Mouse (Mus musculus): ENCODE results near the gene Ube2h.
A peak's percentile ranks its signal among the peaks of the same experiment; 100 is the strongest.
"Not testable (repeated sequence)": the region's sequence is repeated elsewhere in the genome, so short reads cannot be mapped to it uniquely, and the experiment has no call there.

Gene Ube2h

GRCm38 (mm10) chr6:30304399-30304917, at the start of gene Ube2h:
TSS of gene Ube2h (minus strand) at chr6:30304539.
- DNase-seq (ENCODE audit: low read depth in 2 of 2, low spot score in 2 of 2), result peak; percentile 99 to 100

- DNase-seq (ENCODE audit: low read depth in 2 of 2, low spot score in 2 of 2), result no peak
These were observed 49.3 kb upstream of the Ube2h start for GRCm38 (mm10) chr6:30353661-30354060.

DNA sequence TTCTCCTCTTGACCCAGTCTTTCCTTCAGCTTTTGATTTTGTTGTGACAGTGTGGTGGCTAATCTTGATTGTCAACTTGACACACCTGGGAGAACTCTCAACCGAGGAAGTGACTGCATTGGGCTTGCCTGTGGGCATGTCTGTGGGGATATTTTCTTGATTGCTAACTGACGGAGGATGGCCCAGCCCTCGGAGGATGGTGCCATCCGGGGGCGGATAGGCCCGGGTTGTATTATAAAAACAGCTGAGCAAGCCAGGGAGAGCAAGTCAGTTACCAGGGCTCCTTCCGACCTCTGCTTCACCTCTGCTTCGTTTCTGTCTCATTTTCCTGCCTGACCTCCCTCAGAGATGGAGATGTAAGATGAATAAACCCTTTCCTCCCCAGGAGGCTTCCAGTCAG, 48.4 kb upstream of the Ube2h start:
- DNase-seq (ENCODE audit: low read depth in 2 of 2, low spot score in 2 of 2), result peak in 1 of 2 experiments; percentile 48

GRCm38 (mm10) chr6:30351290-30351689, 47.0 kb upstream of the Ube2h start:
- peak; percentile 49 to 71 for DNase-seq (ENCODE audit: low read depth in 2 of 2, low spot score in 2 of 2)

DNA sequence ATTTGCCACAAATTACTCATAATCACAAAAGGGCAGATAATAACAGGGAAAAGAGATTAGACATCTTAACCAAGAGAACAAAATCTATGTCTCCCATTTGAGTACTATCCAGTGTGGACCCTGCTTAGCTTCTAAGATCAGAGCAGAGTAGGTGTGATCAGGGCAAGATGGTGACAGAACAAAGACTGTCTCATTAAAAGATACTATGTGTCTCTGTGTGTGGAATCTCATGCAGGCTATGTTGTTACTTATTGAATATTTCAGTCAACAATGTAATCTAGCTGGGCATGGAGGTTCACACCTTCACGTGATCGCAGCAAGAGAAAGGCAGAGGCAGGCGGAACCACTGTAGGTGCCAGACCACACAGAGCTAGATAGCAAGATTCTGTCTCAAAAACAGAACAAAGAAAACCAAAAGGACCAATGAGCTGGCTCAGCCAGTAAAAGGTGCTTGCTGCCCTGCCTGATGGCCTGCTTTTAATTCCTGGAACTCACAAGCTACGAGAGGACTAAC, 43.0 kb upstream of the Ube2h start:
- DNase-seq (ENCODE audit: low read depth in 2 of 2, low spot score in 2 of 2), result no peak

- DNase-seq (ENCODE audit: low read depth in 2 of 2, low spot score in 2 of 2), result no peak
These were observed 42.4 kb upstream of the Ube2h start for GRCm38 (mm10) chr6:30346737-30347136.

DNA sequence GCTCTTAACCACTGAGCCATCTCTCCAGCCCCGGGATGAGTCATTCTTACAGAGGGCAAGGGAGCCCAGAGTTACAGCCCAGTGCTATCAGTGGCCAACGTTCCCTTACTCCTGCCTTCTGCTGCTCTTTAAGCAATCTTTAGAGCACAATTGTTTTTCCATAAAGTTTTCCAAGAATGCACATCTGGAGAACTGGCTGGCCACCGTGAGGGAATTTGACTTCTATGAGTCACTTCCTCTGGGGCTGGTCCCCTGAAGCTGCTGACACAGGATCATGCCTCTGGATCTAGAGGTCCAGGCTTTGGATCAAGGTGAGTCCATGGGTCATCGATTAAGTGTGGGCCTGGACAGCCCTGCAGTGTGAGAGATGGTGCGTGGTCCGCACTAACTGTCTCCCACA, 39.7 kb upstream of the Ube2h start:
- no peak for DNase-seq (ENCODE audit: low read depth in 2 of 2, low spot score in 2 of 2)

- DNase-seq (ENCODE audit: low read depth in 2 of 2, low spot score in 2 of 2), result peak in 1 of 2 experiments; percentile 40
These were observed 36.0 kb upstream of the Ube2h start for GRCm38 (mm10) chr6:30340231-30340873.

GRCm38 (mm10) chr6:30336912-30337311, 32.6 kb upstream of the Ube2h start:
- peak; percentile 65 to 70 for DNase-seq (ENCODE audit: low read depth in 2 of 2, low spot score in 2 of 2)

DNA sequence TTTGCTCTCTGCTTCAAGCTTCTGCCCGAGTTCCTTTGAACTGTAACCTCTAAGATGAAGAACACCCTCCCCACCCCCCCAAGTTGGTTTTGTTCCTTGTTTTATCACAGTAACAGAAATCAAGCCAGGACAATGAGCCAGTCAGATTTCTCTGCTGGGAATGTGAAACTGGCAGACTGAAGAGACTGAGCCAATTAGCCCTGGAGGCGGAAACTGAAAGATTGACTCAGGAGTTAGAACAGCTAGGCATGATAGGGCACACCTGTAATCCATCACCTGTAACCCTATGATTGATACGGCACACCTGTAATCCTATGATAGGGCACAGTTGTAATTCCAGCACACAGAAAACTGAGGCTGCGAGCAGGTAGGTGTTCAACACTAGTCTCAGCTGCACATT, 27.9 kb upstream of the Ube2h start:
- DNase-seq (ENCODE audit: low read depth in 2 of 2, low spot score in 2 of 2), result no peak

DNA sequence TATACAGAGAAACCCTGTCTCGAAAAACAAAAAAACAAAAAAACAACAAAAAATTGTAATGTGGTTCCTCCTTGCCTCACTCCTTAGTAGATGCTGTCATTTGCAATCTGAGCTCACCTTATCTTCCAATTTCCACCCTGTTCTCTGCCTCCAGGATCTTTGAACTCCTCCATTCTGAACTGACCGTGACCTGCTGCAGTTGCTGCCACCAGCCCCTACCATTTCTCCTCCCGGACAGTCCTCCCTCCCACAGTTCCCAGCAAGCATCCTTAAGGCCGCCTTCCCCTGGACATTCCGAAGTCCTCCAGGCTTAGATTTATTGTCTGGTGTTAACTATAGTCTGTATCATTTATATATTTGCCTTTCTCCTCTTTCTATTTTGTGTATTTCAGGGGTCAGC, 26.4 kb upstream of the Ube2h start:
- DNase-seq (ENCODE audit: low read depth in 2 of 2, low spot score in 2 of 2), result no peak

- peak in 1 of 2 experiments; percentile 50 for DNase-seq (ENCODE audit: low read depth in 2 of 2, low spot score in 2 of 2)
These were observed 21.7 kb upstream of the Ube2h start for GRCm38 (mm10) chr6:30325932-30326501.

DNA sequence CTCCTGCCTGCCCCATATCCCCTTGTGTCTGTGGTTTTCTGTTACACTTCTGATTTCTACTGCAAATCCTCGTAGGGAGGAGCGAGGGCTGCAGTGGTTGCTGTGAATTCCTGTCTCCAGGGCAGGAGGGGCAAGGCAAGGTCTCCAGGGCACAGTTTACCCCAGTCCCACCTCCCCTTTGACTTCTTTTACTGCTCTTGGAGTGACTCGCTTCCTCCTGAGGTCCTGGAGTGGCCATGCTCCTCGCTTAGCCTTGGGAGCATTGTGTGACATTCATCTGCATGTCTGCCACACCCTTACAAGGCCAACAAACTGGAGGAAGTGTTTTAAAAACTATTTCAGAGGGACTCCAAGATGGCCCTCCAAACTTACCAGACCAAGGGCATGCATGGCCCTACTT, 16.7 kb upstream of the Ube2h start:
- DNase-seq (ENCODE audit: low read depth in 2 of 2, low spot score in 2 of 2), result no peak

- DNase-seq (ENCODE audit: low read depth in 2 of 2, low spot score in 2 of 2), result no peak
These were observed 14.9 kb upstream of the Ube2h start for GRCm38 (mm10) chr6:30319216-30319615.

GRCm38 (mm10) chr6:30312006-30312405, 7.7 kb upstream of the Ube2h start:
- DNase-seq (ENCODE audit: low read depth in 2 of 2, low spot score in 2 of 2), result peak in 1 of 2 experiments; percentile 36

GRCm38 (mm10) chr6:30308751-30309150, 4.4 kb upstream of the Ube2h start:
- no peak for DNase-seq (ENCODE audit: low read depth in 2 of 2, low spot score in 2 of 2)

DNA sequence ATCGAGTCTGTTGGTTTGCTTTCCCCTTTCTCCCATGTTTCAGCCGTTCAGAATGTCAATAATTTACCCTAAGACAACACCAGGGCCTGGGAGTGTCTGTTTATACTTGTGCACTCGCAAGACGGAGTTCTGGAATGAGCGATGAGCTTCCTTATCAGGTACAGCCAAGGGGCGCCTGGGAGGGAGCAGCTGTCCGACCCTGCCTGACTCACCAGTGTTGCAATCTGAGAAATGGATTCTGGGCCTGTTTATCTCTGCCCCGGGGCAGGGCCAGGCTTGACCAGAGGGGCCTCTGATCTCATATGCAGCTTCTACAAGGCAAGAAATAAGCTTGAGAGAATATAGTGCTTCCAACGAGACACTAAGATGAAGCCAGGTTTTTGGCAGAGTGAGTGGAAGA, 3.4 kb upstream of the Ube2h start:
- no peak for DNase-seq (ENCODE audit: low read depth in 2 of 2, low spot score in 2 of 2)

GRCm38 (mm10) chr6:30303771-30304398, 454 bp downstream of the Ube2h start:
- not testable (repeated sequence) for DNase-seq (ENCODE audit: low read depth in 2 of 2, low spot score in 2 of 2)

DNA sequence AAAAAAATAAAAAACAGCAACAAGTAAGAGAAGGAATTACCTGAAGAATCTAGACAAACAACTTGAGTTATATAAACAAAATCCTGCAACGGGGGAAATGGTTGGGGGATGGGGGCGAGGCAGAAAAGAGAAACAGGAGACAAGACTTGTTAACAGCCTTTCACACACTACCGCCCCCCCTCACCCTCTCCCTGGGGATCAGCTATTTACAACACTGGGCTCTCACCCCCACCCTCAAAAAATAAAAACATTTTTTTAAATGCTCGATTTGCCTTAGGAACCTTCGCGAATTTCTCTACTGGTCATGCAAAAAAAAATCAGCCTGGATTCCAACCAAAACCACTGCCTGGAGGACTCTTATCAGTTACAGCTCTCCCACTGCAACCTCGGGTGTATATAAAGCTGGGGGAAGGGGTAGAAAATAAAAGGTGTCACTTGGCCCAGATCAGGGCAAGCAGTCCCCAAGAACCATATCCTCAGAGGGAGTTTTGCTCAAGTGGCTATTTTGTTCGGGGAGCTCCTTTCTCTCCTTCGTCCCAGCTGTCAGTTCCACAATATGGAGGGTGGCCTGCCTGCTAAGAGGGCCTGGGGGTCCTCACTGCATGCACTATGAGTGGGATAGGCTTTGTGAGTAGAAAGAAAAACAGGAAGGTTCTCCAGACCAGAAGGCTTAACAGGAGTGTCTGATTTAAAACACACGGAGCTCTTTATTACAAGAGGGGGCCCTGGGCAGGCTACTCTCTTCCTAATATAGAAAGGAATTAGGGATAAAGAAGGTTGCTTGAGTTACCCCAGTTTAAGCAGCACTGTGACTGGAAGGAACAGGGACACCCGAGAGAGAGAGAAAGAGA, 1.3 kb downstream of the Ube2h start:
- DNase-seq (ENCODE audit: low read depth in 2 of 2, low spot score in 2 of 2), result no peak

DNA sequence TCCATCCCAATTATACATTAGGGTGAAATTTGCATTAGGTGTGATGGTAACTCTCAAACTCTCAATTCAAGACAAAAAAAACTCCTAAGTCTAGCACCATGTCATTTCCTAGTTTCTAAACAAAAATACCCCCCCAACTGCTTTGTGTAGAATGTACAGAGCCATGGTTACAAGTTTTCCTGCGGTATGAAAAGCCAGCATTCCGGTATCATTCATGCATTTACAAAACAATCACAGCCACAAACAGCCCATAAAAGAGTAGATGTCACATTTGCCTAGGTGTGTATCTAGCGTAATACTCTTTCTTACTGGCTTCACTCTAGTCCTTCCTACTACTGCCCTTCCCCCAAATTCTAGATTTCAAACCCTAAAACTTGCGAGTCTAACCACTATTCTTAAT, 2.2 kb downstream of the Ube2h start:
- DNase-seq (ENCODE audit: low read depth in 2 of 2, low spot score in 2 of 2), result no peak

GRCm38 (mm10) chr6:30300901-30301300, 3.4 kb downstream of the Ube2h start:
- DNase-seq (ENCODE audit: low read depth in 2 of 2, low spot score in 2 of 2), result no peak
